In the genomic region with DNA sequence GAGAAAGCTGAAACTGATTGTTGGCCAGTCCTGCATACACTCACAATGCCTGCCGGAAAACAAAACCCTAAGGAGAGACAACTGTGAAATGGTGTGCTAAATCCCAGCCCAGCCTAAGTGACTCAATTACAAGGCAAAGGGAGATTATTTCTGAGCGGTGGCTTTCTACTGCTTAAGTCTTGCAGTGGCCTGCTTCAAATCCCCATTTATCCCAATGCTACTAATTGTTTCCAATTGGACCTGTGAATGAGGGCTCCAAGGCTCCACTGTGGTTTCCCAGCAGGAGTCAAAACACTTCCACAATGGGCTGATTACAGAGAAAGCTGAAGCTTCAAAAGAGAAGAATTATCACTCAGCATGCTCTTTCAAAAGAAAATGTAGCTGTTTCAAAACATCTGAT, we compare ENCODE assay signal across 17 mouse cellular contexts.
DNase-seq lines count a peak whose midpoint lies in the region; ATAC-seq and TF ChIP-seq lines count a peak whose summit lies in the region.
"Had no signal": no experiment of that assay in that cellular context is flagged by ENCODE, and none has a peak within 500 bp of the region (broad histone marks: within the 10 kb centered on the region; RNA-seq: fewer than 3 reads in every experiment).

No protein-coding gene starts in this region.

- intact Hi-C loops in heart, postnatal 36 days (cut with DNase I): loop anchor here (5.0 kb wide), 1 partner anchor 97 kb away; a partner anchor contains a TSS

- H3K27ac ChIP-seq in heart, embryonic 16.5 days (ENCODE audit: low read length): peak overlapping the region; percentile 31; the same call in 1 of the 2 replicates
- no peak overlapping the region for H3K27ac ChIP-seq in forebrain, embryonic 16.5 days (ENCODE audit: low read length)
- no peak overlapping the region for H3K27ac ChIP-seq in intestine, postnatal 0 days (ENCODE audit: low read depth, low read length)

- ATAC-seq in heart, embryonic 16.5 days (replicated peaks; ENCODE audit: extremely low read depth, insufficient read depth, low FRiP score): no peak
- peak; percentile 76 for ATAC-seq in forebrain, embryonic 16.5 days
- ATAC-seq in intestine, postnatal 0 days: no peak

- H3K4me3 ChIP-seq in heart, embryonic 16.5 days (ENCODE audit: low read length): no peak overlapping the region
- H3K4me3 ChIP-seq in forebrain, embryonic 16.5 days (replicated peaks; ENCODE audit: low read length): no peak overlapping the region
- H3K4me3 ChIP-seq in intestine, postnatal 0 days (ENCODE audit: low read depth, low read length): no peak overlapping the region
- H3K4me3 ChIP-seq: megakaryocyte, embryonic 14.5 days had no signal

- peaks cover 11% of the 10 kb centered on the region; the same call in 1 of the 2 replicates for H3K4me1 ChIP-seq in heart, embryonic 16.5 days (ENCODE audit: control insufficient read depth, insufficient read depth, low read length)
- peaks cover 12% of the 10 kb centered on the region for H3K4me1 ChIP-seq in forebrain, embryonic 16.5 days (replicated peaks; ENCODE audit: control insufficient read depth, insufficient read depth, low read length)
- H3K4me1 ChIP-seq in intestine, postnatal 0 days (replicated peaks; ENCODE audit: control insufficient read depth, insufficient read depth, low read length): no peaks in the 10 kb centered on the region

- no peak overlapping the region for H3K9ac ChIP-seq in heart, embryonic 16.5 days (ENCODE audit: low read length)
- H3K9ac ChIP-seq in forebrain, embryonic 16.5 days (replicated peaks; ENCODE audit: low read depth, low read length): no peak overlapping the region
- H3K9ac ChIP-seq in intestine, postnatal 0 days (ENCODE audit: low read depth, low read length): no peak overlapping the region

- DNase-seq in embryo, embryonic 9.5 days (ENCODE audit: extremely low spot score): peak; percentile 6
- DNase-seq in embryo, embryonic 10 days (ENCODE audit: low spot score): no peak
- DNase-seq in heart, postnatal 36 days: no peak
- DNase-seq in Muller cell, postnatal 12 days (ENCODE audit: inconsistent ontology term): peak; percentile 63
- no peak for DNase-seq in layer of hippocampus, postnatal 14 days (ENCODE audit: low spot score in 2 of 2)
- DNase-seq: adrenal gland, postnatal 14 days; cerebellum, postnatal 25 days; heart, postnatal 10 days; kidney, postnatal 25 days; right cerebral cortex, adult 18-20 months; spleen, adult 18-20 months; thymus, postnatal 25 days had no signal

- no peak overlapping the region for H3K4me2 ChIP-seq in heart, embryonic 16.5 days (ENCODE audit: low read depth, low read length)
- H3K4me2 ChIP-seq in forebrain, embryonic 16.5 days (ENCODE audit: low read length): no peak overlapping the region
- no peak overlapping the region for H3K4me2 ChIP-seq in intestine, postnatal 0 days (replicated peaks; ENCODE audit: low read depth)
- H3K4me2 ChIP-seq: liver, embryonic 11.5 days had no signal

- WGBS in heart, embryonic 16.5 days: 68% methylated on average over 2 of the region's 2 CpGs
- 5% methylated on average over 2 of the region's 2 CpGs for WGBS in forebrain, embryonic 16.5 days
- WGBS in intestine, postnatal 0 days: 65% methylated on average over 2 of the region's 2 CpGs

- H3K36me3 ChIP-seq in heart, embryonic 16.5 days (ENCODE audit: control insufficient read depth, insufficient read depth): peaks cover 12% of the 10 kb centered on the region; the same call in 1 of the 2 replicates
- H3K36me3 ChIP-seq in forebrain, embryonic 16.5 days (ENCODE audit: control insufficient read depth, insufficient read depth): no peaks in the 10 kb centered on the region
- peaks cover 10% of the 10 kb centered on the region for H3K36me3 ChIP-seq in intestine, postnatal 0 days (ENCODE audit: control insufficient read depth, insufficient read depth)

- no peaks in the 10 kb centered on the region for H3K9me3 ChIP-seq in heart, embryonic 16.5 days (replicated peaks; ENCODE audit: control insufficient read depth, low read length)
- no peaks in the 10 kb centered on the region for H3K9me3 ChIP-seq in forebrain, embryonic 16.5 days (ENCODE audit: control insufficient read depth, low read length)
- no peaks in the 10 kb centered on the region for H3K9me3 ChIP-seq in intestine, postnatal 0 days (ENCODE audit: control insufficient read depth)
- H3K9me3 ChIP-seq: megakaryocyte, embryonic 14.5 days had no signal

- TF ChIP-seq CTCF in intestine, postnatal 0 days (IDR thresholded peaks at IDR 0.05; ENCODE audit: low read depth): no peak

- H3K27me3 ChIP-seq in heart, embryonic 16.5 days (ENCODE audit: control insufficient read depth, insufficient read depth, low read length): no peaks in the 10 kb centered on the region
- no peaks in the 10 kb centered on the region for H3K27me3 ChIP-seq in forebrain, embryonic 16.5 days (replicated peaks; ENCODE audit: control insufficient read depth, insufficient read depth, low read length)
- no peaks in the 10 kb centered on the region for H3K27me3 ChIP-seq in intestine, postnatal 0 days (replicated peaks; ENCODE audit: control insufficient read depth, insufficient read depth, low read length)
- H3K27me3 ChIP-seq: megakaryocyte, embryonic 14.5 days had no signal

Comparison
In these comparisons a context has a peak if more than half of its experiments do, and no peak if none do; other contexts are left out.
1. DNase-seq: peak in embryo, embryonic 9.5 days (single experiment) and Muller cell, postnatal 12 days (single experiment); none in embryo, embryonic 10 days (single experiment), heart, postnatal 36 days (0 of 2) and layer of hippocampus, postnatal 14 days (0 of 2).